Mouse (Mus musculus) liver, embryonic 13.5 days (tissue): Measurements from ENCODE around the gene Grm2. TPM values are rescaled to one million over a fixed set of nuclear protein-coding genes. Genes with fewer than 3 reads are reported as not detected.

Experiments
- ATAC-seq: fragments of 200-750 bp; cut with Nextera tagmentation; 2 replicates; pipeline ENCODE4 v1.8.0; 2017; ENCODE audit warnings: low read depth, mild to moderate bottlenecking, moderate number of reproducible peaks, moderate library complexity
- DNase-seq: peaks from one replicate; pipeline ENCODE4 v3.0.0; 2022
- H3K27ac ChIP-seq: fragments of 300-500 bp; sonication (generic); 2 replicates; pipeline ENCODE4 v1.5.1; 2015; ENCODE audit warnings: moderate library complexity, mild to moderate bottlenecking, inconsistent platforms
- H3K27me3 ChIP-seq: fragments of 300-500 bp; sonication (generic); 2 replicates; pipeline ENCODE4 v1.6.1; 2015; ENCODE audit warnings: mild to moderate bottlenecking, inconsistent platforms
- H3K36me3 ChIP-seq: fragments of 300-500 bp; sonication (generic); 2 replicates; pipeline ENCODE4 v1.6.1; 2015; ENCODE audit warnings: mild to moderate bottlenecking, inconsistent platforms
- H3K4me1 ChIP-seq: fragments of 300-500 bp; sonication (generic); replicated peaks from 2 replicates; pipeline ENCODE4 v1.6.1; 2015; ENCODE audit warnings: inconsistent platforms
- H3K4me2 ChIP-seq: fragments of 300-500 bp; sonication (generic); 2 replicates; pipeline ENCODE4 v1.6.1; 2015; ENCODE audit warnings: inconsistent platforms, mild to moderate bottlenecking, moderate library complexity
- H3K4me3 ChIP-seq: fragments of 300-500 bp; sonication (generic); replicated peaks from 2 replicates; pipeline ENCODE4 v1.5.1; 2015; ENCODE audit warnings: mild to moderate bottlenecking, inconsistent platforms
- H3K9ac ChIP-seq: fragments of 300-500 bp; sonication (generic); 2 replicates; pipeline ENCODE4 v1.6.1; 2015; ENCODE audit warnings: mild to moderate bottlenecking, inconsistent platforms
- H3K9me3 ChIP-seq: fragments of 300-500 bp; sonication (generic); replicated peaks from 2 replicates; pipeline ENCODE4 v1.6.1; 2016; ENCODE audit warnings: inconsistent platforms
- WGBS: fragments of 180-500 bp; shearing (Covaris S2); methylation state at CpG from one replicate; pipeline ENCODE4 v1.1.7; 2015; ENCODE audit not compliant: insufficient replicate concordance; 5-methylcytosine and 5-hydroxymethylcytosine counted together
- polyA plus RNA-seq: library from polyadenylated mRNA; unstranded; fragments of >200 nt; fragmentation: Nextera tagmentation; extraction: Ambion mirVana; gene quantifications from 2 replicates; pipeline ENCODE4 v1.2.1, GENCODE M21; 2015

Gene Grm2
- not detected in 2 replicates for polyA plus RNA-seq

GRCm38 (mm10) chr9:106655884-106656720 is at the start of gene Grm2:
Gene Grm2, minus strand, starts transcription at chr9:106656082.
- 0 out of 2 replicates have a peak, but pooled peaks cover 3% of the 10 kb centered on the region for H3K4me1 ChIP-seq
- peak within 1 kb of the TSS; percentile 18 for H3K4me3 ChIP-seq
- ATAC-seq, result 0 out of 2 replicates have a peak, but pooled peaks have one; percentile 23
- H3K9me3 ChIP-seq, result no peaks in the 10 kb centered on the region
- peak; percentile 26 for DNase-seq
- H3K27me3 ChIP-seq, result peaks cover 37% of the 10 kb centered on the region
- peak within 1 kb of the TSS; percentile 45 for H3K4me2 ChIP-seq
- H3K27ac ChIP-seq, result no peak within 1 kb of the TSS
- 2% methylated on average over 44 of the region's 44 CpGs for WGBS
- H3K36me3 ChIP-seq, result peaks cover 23% of the 10 kb centered on the region
- no peak within 1 kb of the TSS for H3K9ac ChIP-seq

- DNase-seq (no peak), ATAC-seq (no peak)
- 88% methylated on average over 11 of the region's 11 CpGs for WGBS
- Histone ChIP-seq H3K9me3 (no peaks in the 10 kb centered on the region), H3K27ac (no peak overlapping the region), H3K9ac (no peak overlapping the region), H3K27me3 (no peaks in the 10 kb centered on the region), H3K4me2 (no peak overlapping the region), H3K4me1 (no peaks in the 10 kb centered on the region), H3K4me3 (no peak overlapping the region), H3K36me3 (peaks cover 36% of the 10 kb centered on the region)
Measured at GRCm38 (mm10) chr9:106692973-106693481, 37.1 kb upstream of the Grm2 start.

GRCm38 (mm10) chr9:106688834-106689233 is 33.0 kb upstream of the Grm2 start:
- DNase-seq, result no peak
- Histone ChIP-seq H3K36me3 (peaks cover 16% of the 10 kb centered on the region), H3K4me3 (no peak overlapping the region), H3K27me3 (no peaks in the 10 kb centered on the region), H3K27ac (no peak overlapping the region), H3K4me1 (peaks cover 33% of the 10 kb centered on the region), H3K4me2 (no peak overlapping the region), H3K9me3 (no peaks in the 10 kb centered on the region), H3K9ac (no peak overlapping the region)
- 72% methylated on average over 8 of the region's 8 CpGs for WGBS
- ATAC-seq, result no peak

GRCm38 (mm10) chr9:106686983-106687650 is 31.2 kb upstream of the Grm2 start:
- H3K36me3 ChIP-seq, result no peaks in the 10 kb centered on the region; the same call in 1 of the 2 replicates
- no peaks in the 10 kb centered on the region for H3K9me3 ChIP-seq
- H3K4me1 ChIP-seq, result peaks cover 38% of the 10 kb centered on the region
- no peak overlapping the region for H3K4me3 ChIP-seq
- H3K4me2 ChIP-seq, result 0 out of 2 replicates have a peak overlapping the region, but pooled peaks have one; percentile 21
- H3K27ac ChIP-seq, result no peak overlapping the region
- WGBS, result 30% methylated on average over 8 of the region's 8 CpGs
- DNase-seq, result peak; percentile 62
- H3K9ac ChIP-seq, result no peak overlapping the region
- no peaks in the 10 kb centered on the region for H3K27me3 ChIP-seq
- ATAC-seq, result peak; percentile 37; the same call in 1 of the 2 replicates

GRCm38 (mm10) chr9:106685249-106686101 is 29.6 kb upstream of the Grm2 start, which contains the start of gene Tex264:
Gene Tex264, minus strand, starts transcription at chr9:106685927.
- under 1% methylated on average over 80 of the region's 86 CpGs for WGBS
- ATAC-seq, result peak; percentile 86

GRCm38 (mm10) chr9:106684918-106685248 is 29.0 kb upstream of the Grm2 start:
- Histone ChIP-seq H3K4me2 (peak overlapping the region; percentile 98), H3K9me3 (no peaks in the 10 kb centered on the region), H3K4me1 (peaks cover 41% of the 10 kb centered on the region), H3K4me3 (peak overlapping the region; percentile 71), H3K36me3 (peaks cover 18% of the 10 kb centered on the region), H3K27ac (peak overlapping the region; percentile 65; the same call in 1 of the 2 replicates), H3K27me3 (no peaks in the 10 kb centered on the region), H3K9ac (peak overlapping the region; percentile 76)
- ATAC-seq (peak; percentile 3; the same call in 1 of the 2 replicates), DNase-seq (no peak)
- 5% methylated on average over 13 of the region's 14 CpGs for WGBS

More at GRCm38 (mm10) chr9:106685249-106686101, 29.6 kb upstream of the Grm2 start, which contains the start of gene Tex264:
- Histone ChIP-seq H3K4me1 (peaks cover 41% of the 10 kb centered on the region), H3K27me3 (no peaks in the 10 kb centered on the region), H3K36me3 (peaks cover 13% of the 10 kb centered on the region), H3K27ac (peak within 1 kb of the TSS; percentile 65), H3K9me3 (no peaks in the 10 kb centered on the region), H3K4me2 (peak within 1 kb of the TSS; percentile 98), H3K4me3 (peak within 1 kb of the TSS; percentile 71), H3K9ac (peak within 1 kb of the TSS; percentile 76)
- peak; percentile 65 for DNase-seq

GRCm38 (mm10) chr9:106684093-106684872 is 28.4 kb upstream of the Grm2 start:
- peak overlapping the region; percentile 71 for H3K4me3 ChIP-seq
- peaks cover 41% of the 10 kb centered on the region for H3K4me1 ChIP-seq
- no peak for DNase-seq
- peak overlapping the region; percentile 98 for H3K4me2 ChIP-seq
- 48% methylated on average over 6 of the region's 6 CpGs for WGBS
- ATAC-seq, result no peak
- no peak overlapping the region; the same call in 1 of the 2 replicates for H3K27ac ChIP-seq
- H3K9me3 ChIP-seq, result no peaks in the 10 kb centered on the region
- H3K9ac ChIP-seq, result peak overlapping the region; percentile 76
- H3K36me3 ChIP-seq, result peaks cover 18% of the 10 kb centered on the region
- H3K27me3 ChIP-seq, result no peaks in the 10 kb centered on the region

GRCm38 (mm10) chr9:106681026-106681425 is 25.1 kb upstream of the Grm2 start:
- H3K27ac ChIP-seq, result no peak overlapping the region
- DNase-seq (no peak), ATAC-seq (no peak)
- H3K9ac ChIP-seq, result no peak overlapping the region
- H3K4me2 ChIP-seq, result no peak overlapping the region
- H3K36me3 ChIP-seq, result peaks cover 18% of the 10 kb centered on the region
- H3K27me3 ChIP-seq, result no peaks in the 10 kb centered on the region
- WGBS, result 80% methylated on average over 9 of the region's 9 CpGs
- peaks cover 30% of the 10 kb centered on the region for H3K4me1 ChIP-seq
- H3K9me3 ChIP-seq, result no peaks in the 10 kb centered on the region
- no peak overlapping the region for H3K4me3 ChIP-seq

GRCm38 (mm10) chr9:106678242-106678641 is 22.4 kb upstream of the Grm2 start:
- Histone ChIP-seq H3K36me3 (peaks cover 21% of the 10 kb centered on the region), H3K27me3 (no peaks in the 10 kb centered on the region), H3K4me1 (peaks cover 27% of the 10 kb centered on the region), H3K27ac (no peak overlapping the region), H3K9me3 (no peaks in the 10 kb centered on the region), H3K4me2 (no peak overlapping the region), H3K9ac (no peak overlapping the region), H3K4me3 (no peak overlapping the region)
- 67% methylated on average over 4 of the region's 4 CpGs for WGBS
- DNase-seq (no peak), ATAC-seq (no peak)

- H3K4me2 ChIP-seq, result no peak overlapping the region
- peaks cover 23% of the 10 kb centered on the region for H3K36me3 ChIP-seq
- H3K4me3 ChIP-seq, result no peak overlapping the region
- no peaks in the 10 kb centered on the region for H3K27me3 ChIP-seq
- ATAC-seq, result no peak
- no peak for DNase-seq
- no peak overlapping the region for H3K27ac ChIP-seq
- H3K9me3 ChIP-seq, result no peaks in the 10 kb centered on the region
- no peak overlapping the region for H3K9ac ChIP-seq
- 68% methylated on average over 5 of the region's 5 CpGs for WGBS
- H3K4me1 ChIP-seq, result peaks cover 24% of the 10 kb centered on the region
Measured at GRCm38 (mm10) chr9:106677702-106678101, 21.8 kb upstream of the Grm2 start.
